ENCODE assay signal across 10 mouse cellular contexts in genomic region chr19:12487511-12488204, GRCm38 (mm10). TPM values are rescaled to one million over a fixed set of nuclear protein-coding genes. Genes with fewer than 3 reads are reported as not detected.
DNase-seq lines count a peak whose midpoint lies in the region; ATAC-seq and TF ChIP-seq lines count a peak whose summit lies in the region.
"Had no signal": no experiment of that assay in that cellular context is flagged by ENCODE, and none has a peak within 500 bp of the region (broad histone marks: within the 10 kb centered on the region; RNA-seq: fewer than 3 reads in every experiment).

No protein-coding gene starts in this region.

- no peaks in the 10 kb centered on the region for H3K27me3 ChIP-seq in limb, embryonic 12.5 days
- H3K27me3 ChIP-seq in limb, embryonic 10.5 days (ENCODE audit: low read depth, poor library complexity, severe bottlenecking): no peaks in the 10 kb centered on the region
- H3K27me3 ChIP-seq in hindbrain, embryonic 13.5 days: no peaks in the 10 kb centered on the region
- H3K27me3 ChIP-seq in midbrain, postnatal 0 days (ENCODE audit: insufficient read depth, low read length): no peaks in the 10 kb centered on the region
- H3K27me3 ChIP-seq in thymus, adult 2 months (ENCODE audit: control insufficient read depth, insufficient read depth, low read length): no peaks in the 10 kb centered on the region

- 89% methylated on average over 12 of the region's 12 CpGs for WGBS in limb, embryonic 12.5 days
- WGBS in limb, embryonic 10.5 days: 92% methylated on average over 12 of the region's 12 CpGs
- WGBS in hindbrain, embryonic 13.5 days: 83% methylated on average over 12 of the region's 12 CpGs
- WGBS in midbrain, postnatal 0 days: 79% methylated on average over 12 of the region's 12 CpGs
- WGBS in thymus, adult 2 months: 93% methylated on average over 12 of the region's 12 CpGs

- H3K4me3 ChIP-seq in limb, embryonic 12.5 days (replicated peaks): no peak overlapping the region
- H3K4me3 ChIP-seq in limb, embryonic 10.5 days: no peak overlapping the region
- no peak overlapping the region for H3K4me3 ChIP-seq in hindbrain, embryonic 13.5 days
- no peak overlapping the region for H3K4me3 ChIP-seq in midbrain, postnatal 0 days (ENCODE audit: low read depth, low read length)
- no peak overlapping the region for H3K4me3 ChIP-seq in thymus, adult 2 months (ENCODE audit: control insufficient read depth, insufficient read depth, low read length)

- no peak for TF ChIP-seq POLR2A in thymus, adult 2 months (IDR thresholded peaks at IDR 0.05; ENCODE audit: control insufficient read depth, extremely low read depth, insufficient read depth, low read length, poor library complexity)

- intact Hi-C loops in gastrocnemius, postnatal 14 days (cut with DNase I; ENCODE audit: low total_unique reads): no loop called here

- no peak for TF ChIP-seq CTCF in midbrain, postnatal 0 days (IDR thresholded peaks at IDR 0.05)
- TF ChIP-seq CTCF in thymus, adult 2 months (IDR thresholded peaks at IDR 0.05; ENCODE audit: borderline replicate concordance, control insufficient read depth, extremely low read depth, insufficient read depth, low read length, poor library complexity): no peak

- H3K4me2 ChIP-seq in limb, embryonic 12.5 days: no peak overlapping the region
- no peak overlapping the region for H3K4me2 ChIP-seq in hindbrain, embryonic 13.5 days
- H3K4me2 ChIP-seq in midbrain, postnatal 0 days (ENCODE audit: low read depth, low read length, poor library complexity, severe bottlenecking): no peak overlapping the region

- 0 out of 2 replicates have a peak overlapping the region, but pooled peaks have one; percentile 23 for H3K27ac ChIP-seq in limb, embryonic 12.5 days
- H3K27ac ChIP-seq in limb, embryonic 10.5 days: no peak overlapping the region; the same call in 1 of the 2 replicates
- H3K27ac ChIP-seq in hindbrain, embryonic 13.5 days: peak overlapping the region; percentile 97
- H3K27ac ChIP-seq in midbrain, postnatal 0 days (ENCODE audit: low read depth, low read length): 0 out of 2 replicates have a peak overlapping the region, but pooled peaks have one; percentile 51
- no peak overlapping the region for H3K27ac ChIP-seq in thymus, adult 2 months (ENCODE audit: control insufficient read depth, insufficient read depth, low read length)

- H3K36me3 ChIP-seq in limb, embryonic 12.5 days: peaks cover 12% of the 10 kb centered on the region
- peaks cover 4% of the 10 kb centered on the region; the same call in 1 of the 2 replicates for H3K36me3 ChIP-seq in limb, embryonic 10.5 days
- peaks cover 61% of the 10 kb centered on the region for H3K36me3 ChIP-seq in hindbrain, embryonic 13.5 days
- peaks cover 55% of the 10 kb centered on the region for H3K36me3 ChIP-seq in midbrain, postnatal 0 days (ENCODE audit: insufficient read depth, low read length)
- H3K36me3 ChIP-seq in thymus, adult 2 months (ENCODE audit: control insufficient read depth, insufficient read depth, low read length): no peaks in the 10 kb centered on the region

- no peak overlapping the region for H3K9ac ChIP-seq in limb, embryonic 12.5 days (replicated peaks)
- no peak overlapping the region for H3K9ac ChIP-seq in hindbrain, embryonic 13.5 days
- no peak overlapping the region for H3K9ac ChIP-seq in midbrain, postnatal 0 days (replicated peaks; ENCODE audit: low read length, poor library complexity, severe bottlenecking)

- ATAC-seq in limb, embryonic 12.5 days (ENCODE audit: insufficient number of reproducible peaks, insufficient read depth, low FRiP score, low TSS enrichment, low read depth): no peak
- no peak for ATAC-seq in hindbrain, embryonic 13.5 days (ENCODE audit: low FRiP score)
- ATAC-seq in midbrain, postnatal 0 days (ENCODE audit: low FRiP score): no peak

- H3K9me3 ChIP-seq in limb, embryonic 12.5 days: no peaks in the 10 kb centered on the region
- no peaks in the 10 kb centered on the region for H3K9me3 ChIP-seq in limb, embryonic 10.5 days (replicated peaks)
- H3K9me3 ChIP-seq in hindbrain, embryonic 13.5 days: no peaks in the 10 kb centered on the region
- H3K9me3 ChIP-seq in midbrain, postnatal 0 days (ENCODE audit: low read length): no peaks in the 10 kb centered on the region

- peak; percentile 55 for DNase-seq in adrenal gland, postnatal 14 days
- DNase-seq in adrenal gland, postnatal 25 days: no peak
- DNase-seq in limb, embryonic 10.5 days (ENCODE audit: low spot score): no peak
- no peak for DNase-seq in midbrain, postnatal 0 days (ENCODE audit: low spot score)
- DNase-seq in thymus, adult 2 months: no peak
- no peak for DNase-seq in gastrocnemius, postnatal 14 days

- peaks cover 12% of the 10 kb centered on the region for H3K4me1 ChIP-seq in limb, embryonic 12.5 days (replicated peaks)
- H3K4me1 ChIP-seq in limb, embryonic 10.5 days: peaks cover 19% of the 10 kb centered on the region
- H3K4me1 ChIP-seq in hindbrain, embryonic 13.5 days (replicated peaks): peaks cover 72% of the 10 kb centered on the region
- H3K4me1 ChIP-seq in midbrain, postnatal 0 days (ENCODE audit: insufficient read depth, low read length): peaks cover 6% of the 10 kb centered on the region
- peaks cover 4% of the 10 kb centered on the region for H3K4me1 ChIP-seq in thymus, adult 2 months (replicated peaks; ENCODE audit: control insufficient read depth, insufficient read depth, low read length)

RNA-seq across cellular contexts. Expression of gene Dtx4, which starts 13.6 kb away (rescaled TPM):
- 19.7 and 24.6 TPM in 2 replicates for total RNA-seq in adrenal gland, postnatal 14 days (2021)
- total RNA-seq in adrenal gland, postnatal 25 days (2021): 14.9 and 15.1 TPM in 2 replicates
- 5.2 and 5.6 TPM in 2 replicates for polyA plus RNA-seq in limb, embryonic 12.5 days (2016; fragmentation: Nextera tagmentation; extraction: Ambion mirVana)
- 1.8 and 2.3 TPM in 2 replicates for polyA plus RNA-seq in limb, embryonic 10.5 days (2016; fragmentation: Nextera tagmentation; extraction: Ambion mirVana)
- polyA plus RNA-seq in hindbrain, embryonic 13.5 days (2015; fragmentation: Nextera tagmentation; extraction: Ambion mirVana): 34.8 and 36.8 TPM in 2 replicates
- total RNA-seq in midbrain, postnatal 0 days (2014; rRNA removed): 57.5 and 63.1 TPM in 2 replicates
- polyA plus RNA-seq in midbrain, postnatal 0 days (2015; fragmentation: Nextera tagmentation; extraction: Ambion mirVana): 24.3 and 26.3 TPM in 2 replicates
- 5.6 and 6.3 TPM in 2 replicates for polyA plus RNA-seq in thymus, adult 2 months (2012; rRNA removed)
- 10 to 100 TPM; 10.1 to 14.1 TPM for total RNA-seq in gastrocnemius, postnatal 14 days (2021)

RNA-seq across cellular contexts. Expression of gene Mpeg1, which starts 27.1 kb away (rescaled TPM):
- 10.8 and 18.2 TPM in 2 replicates for total RNA-seq in adrenal gland, postnatal 14 days (2021)
- 12.4 and 16.5 TPM in 2 replicates for total RNA-seq in adrenal gland, postnatal 25 days (2021)
- polyA plus RNA-seq in limb, embryonic 12.5 days (2016; fragmentation: Nextera tagmentation; extraction: Ambion mirVana): 0.22 and 0.25 TPM in 2 replicates
- 0.05 and 0.08 TPM in 2 replicates for polyA plus RNA-seq in limb, embryonic 10.5 days (2016; fragmentation: Nextera tagmentation; extraction: Ambion mirVana)
- 0.47 and 0.78 TPM in 2 replicates for polyA plus RNA-seq in hindbrain, embryonic 13.5 days (2015; fragmentation: Nextera tagmentation; extraction: Ambion mirVana)
- 2.7 and 4.2 TPM in 2 replicates for total RNA-seq in midbrain, postnatal 0 days (2014; rRNA removed)
- 0.83 and 0.88 TPM in 2 replicates for polyA plus RNA-seq in midbrain, postnatal 0 days (2015; fragmentation: Nextera tagmentation; extraction: Ambion mirVana)
- 24.0 and 34.0 TPM in 2 replicates for polyA plus RNA-seq in thymus, adult 2 months (2012; rRNA removed)
- total RNA-seq in gastrocnemius, postnatal 14 days (2021): 1 to 10 TPM; 1.5 to 1.6 TPM

RNA-seq across cellular contexts. Expression of gene Fam111a, which starts 57.9 kb away (rescaled TPM):
- 10.4 and 12.1 TPM in 2 replicates for total RNA-seq in adrenal gland, postnatal 14 days (2021)
- total RNA-seq in adrenal gland, postnatal 25 days (2021): 6.3 and 6.7 TPM in 2 replicates
- 18.4 and 20.2 TPM in 2 replicates for polyA plus RNA-seq in limb, embryonic 12.5 days (2016; fragmentation: Nextera tagmentation; extraction: Ambion mirVana)
- 11.5 and 15.4 TPM in 2 replicates for polyA plus RNA-seq in limb, embryonic 10.5 days (2016; fragmentation: Nextera tagmentation; extraction: Ambion mirVana)
- 7.8 and 8.0 TPM in 2 replicates for polyA plus RNA-seq in hindbrain, embryonic 13.5 days (2015; fragmentation: Nextera tagmentation; extraction: Ambion mirVana)
- 2.3 and 4.2 TPM in 2 replicates for total RNA-seq in midbrain, postnatal 0 days (2014; rRNA removed)
- polyA plus RNA-seq in midbrain, postnatal 0 days (2015; fragmentation: Nextera tagmentation; extraction: Ambion mirVana): 2.4 and 2.7 TPM in 2 replicates
- 4.4 and 4.9 TPM in 2 replicates for polyA plus RNA-seq in thymus, adult 2 months (2012; rRNA removed)
- total RNA-seq in gastrocnemius, postnatal 14 days (2021): 1 to 10 TPM; 3.9 to 5.5 TPM

RNA-seq across cellular contexts. Expression of gene Pfpl, which starts 60.0 kb away (rescaled TPM):
- not detected in 2 replicates for total RNA-seq in adrenal gland, postnatal 14 days (2021)
- not detected in 2 replicates for total RNA-seq in adrenal gland, postnatal 25 days (2021)
- polyA plus RNA-seq in limb, embryonic 12.5 days (2016; fragmentation: Nextera tagmentation; extraction: Ambion mirVana): not detected in 2 replicates
- polyA plus RNA-seq in limb, embryonic 10.5 days (2016; fragmentation: Nextera tagmentation; extraction: Ambion mirVana): not detected in 2 replicates
- polyA plus RNA-seq in hindbrain, embryonic 13.5 days (2015; fragmentation: Nextera tagmentation; extraction: Ambion mirVana): not detected in 2 replicates
- total RNA-seq in midbrain, postnatal 0 days (2014; rRNA removed): not detected in 2 replicates
- not detected in 2 replicates for polyA plus RNA-seq in midbrain, postnatal 0 days (2015; fragmentation: Nextera tagmentation; extraction: Ambion mirVana)
- 0.03 TPM in 1 of 2 replicates, not detected in the other for polyA plus RNA-seq in thymus, adult 2 months (2012; rRNA removed)
- total RNA-seq in gastrocnemius, postnatal 14 days (2021): not detected
- total RNA-seq: gastrocnemius, postnatal 4 days; left cerebral cortex, postnatal 36 days had no signal

Comparison
In these comparisons a context has a peak if more than half of its experiments do, and no peak if none do; other contexts are left out.
1. H3K27ac ChIP-seq: peak in limb, embryonic 12.5 days (single experiment), hindbrain, embryonic 13.5 days (single experiment) and midbrain, postnatal 0 days (single experiment); none in limb, embryonic 10.5 days (single experiment) and thymus, adult 2 months (single experiment).
2. RNA of gene Mpeg1, which starts 27.1 kb away (polyA plus RNA-seq): 24.0 to 34.0 TPM in thymus, adult 2 months; 0.83 to 0.88 TPM in midbrain, postnatal 0 days, 0.47 to 0.78 TPM in hindbrain, embryonic 13.5 days, 0.22 to 0.25 TPM in limb, embryonic 12.5 days and 0.05 to 0.08 TPM in limb, embryonic 10.5 days; every median in the first group is over 10 times any median in the second.